Mouse (Mus musculus) spleen, embryonic (tissue): ENCODE measurements around the gene Haus6.
"Not testable (repeated sequence)": the region's sequence is repeated elsewhere in the genome, so short reads cannot be mapped to it uniquely, and the experiment has no call there.

Source experiments
- CTCF ChIA-PET: fragments of 350-600 bp; sonication (Branson Sonifier 250); formaldehyde crosslinking; loops from one replicate; lab custom pipeline; 2022; lab: Charles Lee

The Haus6 gene

GRCm38 (mm10) chr4:86611524-86612288, at the start of gene Haus6:
Gene Haus6, minus strand, starts transcription at chr4:86612055.
- CTCF ChIA-PET = interaction anchor here (1.2 kb wide), 1 partner anchor 36 kb away, joined by 3 read pairs; the partner anchor contains the start of gene Rraga

GRCm38 (mm10) chr4:86657176-86657575, 45.3 kb upstream of the Haus6 start:
- CTCF ChIA-PET = interaction anchor here (0.6 kb wide), 1 partner anchor 83 kb away, joined by 3 read pairs; no protein-coding TSS in a partner anchor

- CTCF ChIA-PET = not testable (repeated sequence)
These were observed 44.6 kb upstream of the Haus6 start for GRCm38 (mm10) chr4:86656410-86656809.

GRCm38 (mm10) chr4:86651686-86652384, 40.0 kb upstream of the Haus6 start:
- CTCF ChIA-PET = no interaction called here

- CTCF ChIA-PET = not testable (repeated sequence)
These were observed 36.5 kb upstream of the Haus6 start for GRCm38 (mm10) chr4:86648394-86648793.

- CTCF ChIA-PET = not testable (repeated sequence)
These were observed 25.7 kb upstream of the Haus6 start for GRCm38 (mm10) chr4:86637561-86637960.

- CTCF ChIA-PET = not testable (repeated sequence)
These were observed 23.0 kb upstream of the Haus6 start for GRCm38 (mm10) chr4:86634873-86635272.

- CTCF ChIA-PET = not testable (repeated sequence)
These were observed 22.5 kb upstream of the Haus6 start for GRCm38 (mm10) chr4:86634312-86634711.

GRCm38 (mm10) chr4:86632556-86632955, 20.7 kb upstream of the Haus6 start:
- CTCF ChIA-PET = not testable (repeated sequence)

GRCm38 (mm10) chr4:86631831-86632230, 20.0 kb upstream of the Haus6 start:
- CTCF ChIA-PET = no interaction called here

GRCm38 (mm10) chr4:86626496-86626895, 14.6 kb upstream of the Haus6 start:
- CTCF ChIA-PET = not testable (repeated sequence)

GRCm38 (mm10) chr4:86625463-86625862, 13.6 kb upstream of the Haus6 start:
- CTCF ChIA-PET = no interaction called here

GRCm38 (mm10) chr4:86622532-86622931, 10.7 kb upstream of the Haus6 start:
- CTCF ChIA-PET = interaction anchor here (0.6 to 0.7 kb wide), 3 partner anchors 74 to 131 kb away, joined by 3 to 11 read pairs (median 5); no protein-coding TSS in a partner anchor

- CTCF ChIA-PET = interaction anchor here (0.6 kb wide), 1 partner anchor 85 kb away, joined by 11 read pairs; no protein-coding TSS in a partner anchor
These were observed 10.3 kb upstream of the Haus6 start for GRCm38 (mm10) chr4:86622116-86622515.

GRCm38 (mm10) chr4:86620506-86620905, 8.7 kb upstream of the Haus6 start:
- CTCF ChIA-PET = interaction anchor here (0.6 kb wide), 1 partner anchor 30 kb away, joined by 3 read pairs; no protein-coding TSS in a partner anchor

GRCm38 (mm10) chr4:86612289-86612620, 400 bp upstream of the Haus6 start:
- CTCF ChIA-PET = interaction anchor here (1.2 kb wide), 1 partner anchor 37 kb away, joined by 3 read pairs; the partner anchor contains the start of gene Rraga

GRCm38 (mm10) chr4:86591304-86591703, 20.6 kb downstream of the Haus6 start:
- CTCF ChIA-PET = no interaction called here

GRCm38 (mm10) chr4:86588236-86588635, 23.6 kb downstream of the Haus6 start:
- CTCF ChIA-PET = interaction anchor here (0.8 to 1.7 kb wide), 2 partner anchors 19 to 50 kb away, joined by 4 to 6 read pairs; no protein-coding TSS in a partner anchor

GRCm38 (mm10) chr4:86580591-86580990, 31.3 kb downstream of the Haus6 start:
- CTCF ChIA-PET = no interaction called here

GRCm38 (mm10) chr4:86580056-86580455, 31.8 kb downstream of the Haus6 start:
- CTCF ChIA-PET = no interaction called here

GRCm38 (mm10) chr4:86576630-86577225, 35.1 kb downstream of the Haus6 start:
- CTCF ChIA-PET = interaction anchor here (0.5 to 0.7 kb wide), 2 partner anchors 32 to 1549 kb away, joined by 3 to 10 read pairs; no protein-coding TSS in a partner anchor

- CTCF ChIA-PET = interaction anchor here (0.7 to 1.3 kb wide), 2 partner anchors 36 to 1550 kb away, joined by 3 to 10 read pairs; partner anchors contain the start of gene Haus6
These were observed 35.7 kb downstream of the Haus6 start for GRCm38 (mm10) chr4:86576120-86576541.
